Mouse (Mus musculus) cerebellum, adult 9-10 months (tissue): ENCODE data around the gene Dgkz.

Experiments used
- DNase-seq: peaks from one replicate; pipeline ENCODE4 v3.0.0; 2022

The Dgkz gene

DNA sequence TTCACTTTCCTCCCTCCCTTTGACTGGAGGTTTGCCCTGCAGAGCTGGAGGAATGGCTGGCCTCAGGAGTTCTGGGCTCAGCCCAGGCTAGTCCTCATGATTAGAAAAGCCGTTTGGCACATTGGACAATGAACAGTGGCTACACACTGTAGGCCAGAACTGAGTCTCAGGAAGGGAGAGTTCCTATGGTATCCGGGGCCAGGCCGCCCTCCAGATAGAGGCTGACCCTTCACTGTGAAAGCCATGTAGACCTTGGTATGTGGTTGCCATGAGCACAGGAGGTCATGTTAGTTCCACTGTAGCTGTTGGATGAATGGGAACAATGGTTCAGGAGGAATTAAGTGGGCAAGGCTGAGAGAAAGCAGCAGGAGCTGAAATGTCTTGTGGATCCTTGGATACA lies 17.7 kb upstream of the Dgkz start:
- DNase-seq: no peak

- no peak for DNase-seq
These were observed 14.1 kb upstream of the Dgkz start for GRCm38 (mm10) chr2:91989750-91990149.

DNA sequence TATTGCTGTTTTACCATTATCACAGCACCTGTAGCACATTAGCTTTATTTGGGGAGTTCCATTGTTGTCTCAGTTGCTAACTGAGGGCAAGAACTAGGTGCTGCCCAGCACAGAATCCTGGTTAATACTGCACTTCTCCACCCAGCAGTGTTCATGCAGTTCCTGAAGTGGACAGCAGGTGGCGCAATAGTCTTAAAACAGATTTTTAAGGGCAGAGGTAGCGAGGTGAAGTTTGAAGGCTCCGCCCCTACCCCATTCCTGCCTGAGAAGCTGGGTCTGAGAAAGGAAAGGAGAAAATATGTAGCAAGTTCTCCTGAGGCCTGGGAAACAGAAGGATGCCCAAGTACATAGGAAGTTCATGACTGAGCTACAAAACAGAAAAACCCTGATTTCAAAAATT lies 11.9 kb upstream of the Dgkz start:
- DNase-seq: peak; percentile 91

- peak; percentile 54 for DNase-seq
These were observed 10.4 kb upstream of the Dgkz start for GRCm38 (mm10) chr2:91986071-91986470.

DNA sequence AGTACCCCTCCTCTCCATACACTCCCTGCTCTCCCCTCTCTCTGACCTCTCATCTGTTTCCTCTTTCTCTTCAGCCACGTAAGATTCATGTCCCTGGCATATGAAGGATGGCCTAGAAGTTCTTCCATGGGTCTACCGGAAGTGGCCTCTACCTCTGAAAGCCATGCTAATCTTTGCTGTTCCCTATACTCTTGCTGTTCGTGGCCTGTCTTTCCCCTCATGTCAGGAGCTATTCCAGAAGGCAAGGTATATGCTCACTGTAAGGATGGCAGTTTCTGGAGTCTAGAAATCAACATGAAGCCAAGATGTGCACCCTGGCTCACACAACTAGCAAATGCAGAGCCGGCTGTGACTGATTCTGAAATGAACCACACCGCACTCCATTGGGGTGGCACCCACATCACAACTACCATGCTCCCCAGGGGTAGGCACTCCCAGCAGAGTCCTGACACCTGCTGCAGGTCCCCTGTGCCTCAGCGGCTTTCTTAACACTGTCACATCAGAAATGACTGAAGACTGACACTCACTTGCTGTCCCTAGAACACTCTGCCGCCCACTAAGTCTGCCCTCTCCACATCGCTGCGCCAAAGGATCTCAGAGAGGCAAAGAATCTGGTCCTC lies 9.4 kb upstream of the Dgkz start:
- no peak for DNase-seq

GRCm38 (mm10) chr2:91984439-91984838 lies 8.8 kb upstream of the Dgkz start:
- DNase-seq: no peak

GRCm38 (mm10) chr2:91980830-91981229 lies 5.2 kb upstream of the Dgkz start:
- no peak for DNase-seq

DNA sequence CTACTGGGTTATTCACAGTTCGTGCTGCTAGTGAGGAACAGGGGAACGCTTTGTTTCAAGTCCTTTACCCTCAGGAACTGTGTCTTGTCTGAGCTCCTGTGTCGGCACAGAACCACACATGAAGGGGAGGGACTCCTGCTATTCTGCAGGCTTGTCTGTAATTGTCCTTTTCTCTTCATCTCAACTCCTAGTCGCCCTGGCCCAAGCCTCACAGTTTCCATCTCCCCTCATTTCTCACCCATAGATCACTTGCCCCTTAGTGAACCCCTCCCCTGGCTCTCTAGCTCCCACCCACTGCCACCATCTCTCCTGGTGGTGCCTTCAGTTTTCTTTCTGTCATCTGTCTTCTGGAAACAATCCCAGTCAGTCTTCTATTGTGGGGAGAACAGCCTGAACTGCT lies 4.6 kb upstream of the Dgkz start:
- DNase-seq: no peak

- DNase-seq: no peak
These were observed 2.9 kb upstream of the Dgkz start for GRCm38 (mm10) chr2:91978547-91978946.

DNA sequence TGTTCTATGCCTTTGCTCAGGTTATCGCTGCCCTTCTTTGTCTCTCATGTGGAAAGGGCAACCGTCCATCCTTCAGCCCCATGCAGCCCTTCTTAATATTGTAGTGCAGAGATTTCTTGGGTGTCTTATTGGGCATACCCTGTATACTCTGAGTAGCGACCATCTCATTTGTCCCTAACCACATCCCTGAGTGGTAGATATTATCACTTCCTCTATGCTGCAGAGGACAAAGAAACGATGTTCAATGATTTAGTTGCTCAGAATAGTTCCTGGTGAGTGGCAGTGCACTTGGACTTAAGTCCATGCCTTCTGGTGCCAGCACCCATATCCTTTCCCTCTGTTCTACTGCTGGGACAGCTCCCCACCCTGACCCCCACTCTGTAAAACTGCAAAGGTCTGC lies 2.3 kb upstream of the Dgkz start:
- no peak for DNase-seq

- DNase-seq: no peak
These were observed 2.1 kb downstream of the Dgkz start for GRCm38 (mm10) chr2:91973416-91974135.

DNA sequence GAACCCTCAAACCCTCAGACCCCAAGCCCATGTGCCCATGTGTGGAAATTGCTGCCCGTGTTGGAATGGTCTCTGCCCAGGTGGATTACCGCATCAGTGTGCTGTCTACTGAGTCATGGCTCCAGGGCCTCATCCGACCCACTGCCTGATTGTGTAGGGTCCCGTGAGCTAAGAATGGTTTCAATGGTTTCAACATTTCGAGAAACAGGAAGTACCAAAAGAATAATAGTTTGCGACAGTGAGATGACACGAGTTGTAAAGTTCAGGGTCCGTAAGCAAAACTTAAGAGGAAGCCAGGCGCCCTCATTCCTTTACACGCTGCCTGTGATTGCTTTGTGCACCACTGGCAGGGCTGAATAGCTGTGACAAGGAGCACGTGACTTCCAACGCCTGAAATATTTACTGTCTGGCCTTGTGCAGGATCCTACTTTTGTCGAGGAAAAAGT lies 3.5 kb downstream of the Dgkz start:
- no peak for DNase-seq

DNA sequence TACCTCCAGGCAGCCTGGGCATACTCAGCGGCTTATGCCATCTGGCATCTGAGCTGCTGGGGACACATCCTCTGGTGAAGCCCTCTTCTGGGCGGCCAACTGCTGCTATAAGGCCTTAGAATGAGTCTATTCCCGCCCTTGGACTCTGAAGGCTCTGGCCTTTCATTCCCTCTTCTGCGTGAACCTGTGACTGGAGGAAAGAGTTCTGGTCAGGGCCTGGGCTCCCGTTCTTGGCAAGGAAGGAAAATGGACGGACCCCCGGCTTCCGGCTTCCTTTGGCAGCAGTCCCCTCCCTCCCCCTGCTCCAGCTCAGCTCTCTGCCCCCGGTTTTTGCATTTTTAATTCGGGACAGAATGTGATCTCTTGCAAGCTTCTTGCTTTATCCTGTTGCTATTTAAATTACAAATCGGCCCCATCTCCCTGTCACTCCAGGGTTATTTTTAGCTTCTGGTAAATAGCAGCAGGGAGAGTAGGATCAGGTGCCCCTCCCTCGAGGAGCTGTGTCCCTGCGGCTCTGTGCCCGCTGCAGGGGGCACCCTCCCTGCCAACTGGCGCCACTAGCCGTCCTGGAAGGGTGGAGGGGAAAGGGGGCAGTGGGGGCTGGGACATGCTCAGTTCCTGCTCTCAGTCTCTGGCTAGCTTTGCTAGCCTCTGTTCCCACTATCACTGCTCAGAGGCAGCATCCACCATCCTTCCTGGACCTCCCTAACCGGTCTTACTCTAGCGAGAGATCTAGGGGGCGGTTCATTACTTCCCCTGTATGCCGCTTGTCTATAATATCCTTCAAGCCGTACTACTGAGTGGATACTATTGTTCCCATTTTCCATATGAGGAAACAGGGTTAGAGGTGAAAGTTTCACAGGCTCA lies 4.2 kb downstream of the Dgkz start:
- DNase-seq: peak; percentile 88

GRCm38 (mm10) chr2:91967962-91968361 lies 7.7 kb downstream of the Dgkz start:
- peak; percentile 41 for DNase-seq

DNA sequence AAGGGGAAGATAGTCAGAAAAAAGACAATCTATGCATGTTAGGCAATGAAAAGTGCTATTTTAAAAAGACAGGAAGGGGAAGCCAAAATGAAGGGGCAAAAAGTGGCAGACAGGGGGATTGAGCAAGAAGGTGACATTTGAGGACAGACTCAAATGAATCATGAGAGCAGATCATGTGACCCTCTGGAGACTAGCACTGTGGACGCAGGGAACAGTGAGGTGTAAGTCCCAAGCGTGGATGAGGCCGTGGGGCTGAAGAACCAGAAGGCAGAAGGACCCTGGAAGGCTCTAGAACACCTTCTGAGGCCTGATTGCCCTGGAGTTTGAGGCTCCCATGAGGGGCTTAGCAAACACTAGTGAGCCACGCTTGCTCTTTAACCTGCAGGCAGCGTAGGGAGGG lies 9.3 kb downstream of the Dgkz start:
- DNase-seq: no peak

- DNase-seq: peak; percentile 52
These were observed 10.2 kb downstream of the Dgkz start for GRCm38 (mm10) chr2:91965417-91965816.

GRCm38 (mm10) chr2:91964610-91965204 lies 11.0 kb downstream of the Dgkz start:
- no peak for DNase-seq

DNA sequence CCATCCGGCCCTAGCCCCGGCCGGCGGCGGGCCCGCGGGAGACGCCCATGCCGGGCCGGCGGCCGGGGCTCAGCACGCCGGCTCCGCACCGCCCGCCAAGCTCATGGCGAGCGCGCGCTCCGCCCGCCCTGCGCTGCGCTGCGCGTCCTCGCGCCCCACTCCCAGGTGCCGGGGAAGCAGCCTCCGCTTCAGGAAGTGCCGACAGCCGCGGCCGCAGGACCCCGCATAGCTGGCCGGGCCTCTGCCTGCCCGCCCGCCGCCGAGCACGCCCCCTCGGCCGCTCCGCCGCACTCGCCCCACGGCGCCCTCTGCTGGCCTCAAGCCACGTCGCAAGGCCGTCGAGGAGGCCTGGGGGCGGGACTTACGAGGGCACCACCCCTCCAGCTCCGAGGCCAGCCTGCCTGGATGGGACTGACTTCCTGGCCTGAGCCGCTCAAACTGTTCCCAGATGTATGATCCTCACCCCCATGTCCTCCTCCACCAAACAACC lies 12.2 kb downstream of the Dgkz start:
- DNase-seq: peak; percentile 94

GRCm38 (mm10) chr2:91962864-91963401 lies 12.7 kb downstream of the Dgkz start:
- DNase-seq: peak; percentile 70

- DNase-seq: no peak
These were observed 13.5 kb downstream of the Dgkz start for GRCm38 (mm10) chr2:91961901-91962761.

- no peak for DNase-seq
These were observed 15.2 kb downstream of the Dgkz start for GRCm38 (mm10) chr2:91960459-91960858.
